Mouse (Mus musculus) thymus, postnatal 4 days (tissue): ENCODE measurements at regions not wholly inside any gene's neighbourhood (a gene's known extent, or its start where the extent isn't known, plus 50 kb on each side); places are given as distances from the start of the nearest gene placed in this dataset.
A peak's percentile ranks its signal among the peaks of the same experiment; 100 is the strongest.

Source experiments
- DNase-seq: peaks from one replicate; pipeline ENCODE4 v3.0.0; 2021

- no peak for DNase-seq
These were observed 122.9 kb upstream of the Magi3 start for GRCm38 (mm10) chr3:104343096-104343495.

- no peak for DNase-seq
These were observed 122.0 kb upstream of the Magi3 start for GRCm38 (mm10) chr3:104342220-104342619.

- no peak for DNase-seq
These were observed 120.2 kb upstream of the Magi3 start for GRCm38 (mm10) chr3:104340331-104340730.

GRCm38 (mm10) chr3:104336867-104337266 lies 116.7 kb upstream of the Magi3 start:
- DNase-seq: no peak

- DNase-seq: no peak
These were observed 116.1 kb upstream of the Magi3 start for GRCm38 (mm10) chr3:104336308-104336707.

GRCm38 (mm10) chr3:104334760-104335159 lies 114.6 kb upstream of the Magi3 start:
- DNase-seq: no peak

GRCm38 (mm10) chr3:104333345-104333744 lies 113.2 kb upstream of the Magi3 start:
- no peak for DNase-seq

- no peak for DNase-seq
These were observed 110.5 kb upstream of the Magi3 start for GRCm38 (mm10) chr3:104330646-104331045.

- no peak for DNase-seq
These were observed 107.7 kb upstream of the Magi3 start for GRCm38 (mm10) chr3:104327829-104328228.

- DNase-seq: peak; percentile 32
These were observed 107.0 kb upstream of the Magi3 start for GRCm38 (mm10) chr3:104327034-104327729.

- no peak for DNase-seq
These were observed 102.4 kb upstream of the Magi3 start for GRCm38 (mm10) chr3:104322591-104322990.

GRCm38 (mm10) chr3:104320404-104320803 lies 100.2 kb upstream of the Magi3 start:
- no peak for DNase-seq

- DNase-seq: no peak
These were observed 99.2 kb upstream of the Magi3 start for GRCm38 (mm10) chr3:104319377-104319776.

- DNase-seq: no peak
These were observed 98.7 kb upstream of the Magi3 start for GRCm38 (mm10) chr3:104318911-104319310.

- no peak for DNase-seq
These were observed 97.4 kb upstream of the Magi3 start for GRCm38 (mm10) chr3:104317528-104317927.

GRCm38 (mm10) chr3:104313063-104313462 lies 92.9 kb upstream of the Magi3 start:
- no peak for DNase-seq

GRCm38 (mm10) chr3:104306961-104307360 lies 86.8 kb upstream of the Magi3 start:
- peak; percentile 16 for DNase-seq

- no peak for DNase-seq
These were observed 85.9 kb upstream of the Magi3 start for GRCm38 (mm10) chr3:104305904-104306563.

- DNase-seq: no peak
These were observed 83.4 kb upstream of the Magi3 start for GRCm38 (mm10) chr3:104303577-104303976.

GRCm38 (mm10) chr3:104300201-104300600 lies 80.0 kb upstream of the Magi3 start:
- no peak for DNase-seq

GRCm38 (mm10) chr3:104298878-104299277 lies 78.7 kb upstream of the Magi3 start:
- no peak for DNase-seq

- DNase-seq: no peak
These were observed 78.2 kb upstream of the Magi3 start for GRCm38 (mm10) chr3:104298409-104298808.

GRCm38 (mm10) chr3:104297112-104297511 lies 76.9 kb upstream of the Magi3 start:
- peak; percentile 23 for DNase-seq

- no peak for DNase-seq
These were observed 75.7 kb upstream of the Magi3 start for GRCm38 (mm10) chr3:104295856-104296255.
